Mouse (Mus musculus) Patski (cell line): ENCODE measurements at regions not wholly inside any gene's neighbourhood (a gene's known extent, or its start where the extent isn't known, plus 50 kb on each side); places are given as distances from the start of the nearest gene placed in this dataset.

ENCODE experiments used
- ATAC-seq: fragments of 100-300 bp; one replicate; pipeline ENCODE4 v1.8.0; 2021
- CTCF ChIA-PET: fragments of 350-600 bp; sonication (Branson Sonifier 250); formaldehyde crosslinking; loops from one replicate; lab custom pipeline; 2022; ENCODE audit warnings: inconsistent platforms; lab: Charles Lee
- POLR2A ChIA-PET: fragments of 350-600 bp; sonication (Branson Sonifier 250); formaldehyde crosslinking; loops from one replicate; lab custom pipeline; 2022; ENCODE audit warnings: antibody characterized with exemption, inconsistent platforms; lab: Charles Lee
- DNase-seq: peaks from one replicate; pipeline ENCODE4 v3.0.0-alpha.2; 2011; ENCODE audit warnings: low read depth, low spot score
- H3K27me3 ChIP-seq: fragments of 371-371 bp; one replicate; pipeline ENCODE4 v1.5.1; 2021
- CTCF ChIP-seq: fragments of 100-300 bp; IDR thresholded peaks from one replicate; pipeline ENCODE4 v1.5.1; 2021
- in situ Hi-C: fragments of 300-500 bp; cut with MboI; formaldehyde crosslinking; loops from 3 replicates; pipeline ENCODE4 v1.11.1; 2018; ENCODE audit warnings: low pct_unique_long_range_greater_than_20kb, mixed read lengths

- H3K27me3 ChIP-seq = no peaks in the 10 kb centered on the region
- POLR2A ChIA-PET = no interaction called here
- CTCF ChIA-PET = no interaction called here
- TF ChIP-seq CTCF = no peak
- ATAC-seq (no peak), DNase-seq (no peak)
- in situ Hi-C loops = no loop called here
Measured at GRCm38 (mm10) chr2:172094159-172094558, 50.9 kb upstream of the Cbln4 start.

- in situ Hi-C loops = no loop called here
- ChIA-PET POLR2A (no interaction called here), CTCF (no interaction called here)
- TF ChIP-seq CTCF = no peak
- no peaks in the 10 kb centered on the region for H3K27me3 ChIP-seq
- no peak for ATAC-seq
- DNase-seq = no peak
Measured at GRCm38 (mm10) chr2:172103881-172104655, 60.8 kb upstream of the Cbln4 start.

GRCm38 (mm10) chr2:172105241-172105640, 62.0 kb upstream of the Cbln4 start:
- no peak for TF ChIP-seq CTCF
- CTCF ChIA-PET = no interaction called here
- ATAC-seq (no peak), DNase-seq (no peak)
- in situ Hi-C loops = no loop called here
- no peaks in the 10 kb centered on the region for H3K27me3 ChIP-seq
- POLR2A ChIA-PET = no interaction called here

GRCm38 (mm10) chr2:172110706-172111105, 67.4 kb upstream of the Cbln4 start:
- ATAC-seq (no peak), DNase-seq (no peak)
- in situ Hi-C loops = no loop called here
- H3K27me3 ChIP-seq = no peaks in the 10 kb centered on the region
- no peak for TF ChIP-seq CTCF
- ChIA-PET CTCF (no interaction called here), POLR2A (no interaction called here)

GRCm38 (mm10) chr2:172113639-172114038, 70.4 kb upstream of the Cbln4 start:
- ChIA-PET POLR2A (no interaction called here), CTCF (interaction anchor here (0.9 kb wide), 1 partner anchor 8 kb away, joined by 3 read pairs; no protein-coding TSS in a partner anchor)
- in situ Hi-C loops = no loop called here
- no peaks in the 10 kb centered on the region for H3K27me3 ChIP-seq
- ATAC-seq (no peak), DNase-seq (no peak)
- TF ChIP-seq CTCF = no peak

GRCm38 (mm10) chr2:172115604-172116206, 72.4 kb upstream of the Cbln4 start:
- in situ Hi-C loops = no loop called here
- POLR2A ChIA-PET = no interaction called here
- DNase-seq = no peak
- CTCF ChIA-PET = no interaction called here
- no peak for TF ChIP-seq CTCF
- no peaks in the 10 kb centered on the region for H3K27me3 ChIP-seq
- ATAC-seq = no peak

- DNase-seq = no peak
- CTCF ChIA-PET = no interaction called here
- no peak for ATAC-seq
- H3K27me3 ChIP-seq = no peaks in the 10 kb centered on the region
- POLR2A ChIA-PET = no interaction called here
- TF ChIP-seq CTCF = no peak
- in situ Hi-C loops = no loop called here
Measured at GRCm38 (mm10) chr2:172127517-172127916, 84.3 kb upstream of the Cbln4 start.

- ATAC-seq (no peak), DNase-seq (no peak)
- CTCF ChIA-PET = no interaction called here
- in situ Hi-C loops = no loop called here
- POLR2A ChIA-PET = no interaction called here
- no peaks in the 10 kb centered on the region for H3K27me3 ChIP-seq
- no peak for TF ChIP-seq CTCF
Measured at GRCm38 (mm10) chr2:172131232-172131631, 88.0 kb upstream of the Cbln4 start.

GRCm38 (mm10) chr2:172132623-172133332, 89.5 kb upstream of the Cbln4 start:
- no peak for DNase-seq
- in situ Hi-C loops = no loop called here
- POLR2A ChIA-PET = no interaction called here
- no peaks in the 10 kb centered on the region for H3K27me3 ChIP-seq
- TF ChIP-seq CTCF = no peak
- no peak for ATAC-seq
- CTCF ChIA-PET = no interaction called here

GRCm38 (mm10) chr2:172140080-172140479, 96.8 kb upstream of the Cbln4 start:
- in situ Hi-C loops = no loop called here
- ATAC-seq = no peak

GRCm38 (mm10) chr2:172143269-172143668, 100.0 kb upstream of the Cbln4 start:
- no peak for DNase-seq
- ATAC-seq = no peak
- no peak for TF ChIP-seq CTCF
- CTCF ChIA-PET = no interaction called here
- POLR2A ChIA-PET = no interaction called here
- H3K27me3 ChIP-seq = no peaks in the 10 kb centered on the region
- in situ Hi-C loops = no loop called here

More at GRCm38 (mm10) chr2:172140080-172140479, 96.8 kb upstream of the Cbln4 start:
- TF ChIP-seq CTCF = no peak
- POLR2A ChIA-PET = no interaction called here
- CTCF ChIA-PET = no interaction called here
- DNase-seq = no peak
- no peaks in the 10 kb centered on the region for H3K27me3 ChIP-seq
